ENCODE assay signal across 24 mouse cellular contexts in genomic region chr5:134992566-134992965, GRCm38 (mm10). TPM values are rescaled to one million over a fixed set of nuclear protein-coding genes. Genes with fewer than 3 reads are reported as not detected.
DNase-seq lines count a peak whose midpoint lies in the region; ATAC-seq and TF ChIP-seq lines count a peak whose summit lies in the region.
"Had no signal": no experiment of that assay in that cellular context is flagged by ENCODE, and none has a peak within 500 bp of the region (broad histone marks: within the 10 kb centered on the region; RNA-seq: fewer than 3 reads in every experiment).

No protein-coding gene starts in this region.

- H3K79me2 ChIP-seq in liver, adult 2 months (ENCODE audit: control insufficient read depth, insufficient read depth, low read length): peaks cover 5% of the 10 kb centered on the region; the same call in 1 of the 2 replicates

- WGBS in liver, adult 2 months: 21% methylated on average over 5 of the region's 5 CpGs
- WGBS in liver, embryonic 11.5 days: 80% methylated on average over 5 of the region's 5 CpGs

- no peak for ATAC-seq in liver, embryonic 11.5 days (replicated peaks; ENCODE audit: low FRiP score)
- no peak for ATAC-seq in megakaryocyte-erythroid progenitor cell, adult 5-6 weeks (replicated peaks; ENCODE audit: low FRiP score, low TSS enrichment, poor library complexity, severe bottlenecking)
- ATAC-seq: forebrain, embryonic 13.5 days; intestine, embryonic 16.5 days had no signal

- H3K36me3 ChIP-seq in liver, adult 2 months (ENCODE audit: control insufficient read depth, insufficient read depth, low read length): no peaks in the 10 kb centered on the region
- H3K36me3 ChIP-seq in liver, embryonic 11.5 days (ENCODE audit: control insufficient read depth, insufficient read depth, low read length): no peaks in the 10 kb centered on the region
- H3K36me3 ChIP-seq: embryonic facial prominence, embryonic 12.5 days; hindbrain, embryonic 15.5 days; limb, embryonic 13.5 days; midbrain, embryonic 10.5 days had no signal

- peak overlapping the region; percentile 56 for H3K27ac ChIP-seq in liver, adult 2 months (replicated peaks; ENCODE audit: insufficient read depth, low read depth, low read length)
- H3K27ac ChIP-seq in liver, embryonic 11.5 days (ENCODE audit: low read depth, low read length): no peak overlapping the region
- H3K27ac ChIP-seq: embryonic facial prominence, embryonic 12.5 days; forebrain, embryonic 13.5 days; hindbrain, embryonic 15.5 days; limb, embryonic 13.5 days; midbrain, embryonic 10.5 days had no signal

- H3K4me3 ChIP-seq in liver, adult 2 months (ENCODE audit: insufficient read depth, low read depth, low read length): no peak overlapping the region
- no peak overlapping the region for H3K4me3 ChIP-seq in liver, embryonic 11.5 days (ENCODE audit: low read depth, low read length)
- H3K4me3 ChIP-seq: embryonic facial prominence, embryonic 12.5 days; erythroblast, embryonic 14.5 days; forebrain, embryonic 13.5 days; hindbrain, embryonic 15.5 days; limb, embryonic 13.5 days; midbrain, embryonic 10.5 days had no signal

- DNase-seq in liver, adult 2 months (ENCODE audit: extremely low read depth, low read depth, low spot score): peak; percentile 99
- DNase-seq in liver, embryonic 11.5 days (ENCODE audit: low spot score): no peak
- peak; percentile 52 for DNase-seq in adrenal gland, postnatal 14 days
- peak; percentile 40 to 61 for DNase-seq in adrenal gland, postnatal 36 days
- DNase-seq in lung, postnatal 36 days: peak; percentile 64
- no peak for DNase-seq in heart, postnatal 4 days
- DNase-seq: cerebellum, adult 9-10 months; gastrocnemius, postnatal 10 days; heart, adult 18-20 months; heart, postnatal 36 days; kidney, postnatal 10 days; right cerebral cortex, adult 18-20 months had no signal

- no peak for TF ChIP-seq CTCF in liver, adult 2 months (IDR thresholded peaks at IDR 0.05; ENCODE audit: low read depth, low read length)

- no peak overlapping the region for H3K9ac ChIP-seq in liver, adult 2 months (ENCODE audit: low read depth, low read length)
- no peak overlapping the region for H3K9ac ChIP-seq in liver, embryonic 11.5 days (ENCODE audit: low read depth, low read length)
- H3K9ac ChIP-seq: embryonic facial prominence, embryonic 12.5 days; forebrain, embryonic 13.5 days; hindbrain, embryonic 15.5 days; limb, embryonic 13.5 days had no signal

- H3K4me1 ChIP-seq in liver, adult 2 months (ENCODE audit: control insufficient read depth, insufficient read depth, low read length): peaks cover 9% of the 10 kb centered on the region; the same call in 1 of the 2 replicates
- H3K4me1 ChIP-seq in liver, embryonic 11.5 days (replicated peaks; ENCODE audit: control insufficient read depth, insufficient read depth, low read length): no peaks in the 10 kb centered on the region
- H3K4me1 ChIP-seq: embryonic facial prominence, embryonic 12.5 days; forebrain, embryonic 13.5 days; hindbrain, embryonic 15.5 days; midbrain, embryonic 10.5 days had no signal

- no peaks in the 10 kb centered on the region for H3K9me3 ChIP-seq in liver, embryonic 11.5 days (ENCODE audit: control insufficient read depth, low read length)
- H3K9me3 ChIP-seq: embryonic facial prominence, embryonic 12.5 days; forebrain, embryonic 13.5 days; hindbrain, embryonic 15.5 days; limb, embryonic 13.5 days; midbrain, embryonic 10.5 days had no signal

- no peaks in the 10 kb centered on the region for H3K27me3 ChIP-seq in liver, adult 2 months (ENCODE audit: control insufficient read depth, insufficient read depth, low read length)
- H3K27me3 ChIP-seq in liver, embryonic 11.5 days (replicated peaks; ENCODE audit: control insufficient read depth, insufficient read depth, low read length): peaks cover 26% of the 10 kb centered on the region

- no peak for TF ChIP-seq POLR2A in liver, adult 2 months (IDR thresholded peaks at IDR 0.05; ENCODE audit: extremely low read depth, insufficient read depth, low read length)

- H3K4me2 ChIP-seq in liver, embryonic 11.5 days: no peak overlapping the region
- H3K4me2 ChIP-seq: embryonic facial prominence, embryonic 12.5 days; forebrain, embryonic 13.5 days; hindbrain, embryonic 15.5 days; limb, embryonic 13.5 days had no signal

RNA-seq across cellular contexts. Expression of gene Cldn3, which starts 6.6 kb away (rescaled TPM):
- 49.9 and 86.6 TPM in 2 replicates for total RNA-seq in liver, adult 2 months (2014; rRNA removed)
- 290 and 291 TPM in 2 replicates for polyA plus RNA-seq in liver, adult 2 months (2012; rRNA removed)
- 2.0 and 2.2 TPM in 2 replicates for polyA plus RNA-seq in liver, embryonic 11.5 days (2014; fragmentation: Nextera tagmentation; extraction: Ambion mirVana)
- total RNA-seq in adrenal gland, postnatal 14 days (2021): 0.90 and 9.0 TPM in 2 replicates
- under 1 TPM in 1 of 2 experiments, not detected in 1; 0.43 TPM for total RNA-seq in adrenal gland, postnatal 36 days (2021)
- under 1 TPM; 0.71 to 0.77 TPM for total RNA-seq in heart, postnatal 4 days (2021)
- total RNA-seq in megakaryocyte-erythroid progenitor cell, adult 5-6 weeks (2014; fragmentation: Nextera tagmentation): not detected in 2 replicates
- not detected in 2 replicates for total RNA-seq in megakaryocyte-erythroid progenitor cell, adult 5-6 weeks (2017)
- total RNA-seq: gastrocnemius, postnatal 10 days; monocyte, adult 5-6 weeks had no signal

RNA-seq across cellular contexts. Expression of gene Abhd11, which starts 16.4 kb away (rescaled TPM):
- total RNA-seq in liver, adult 2 months (2014; rRNA removed): 35.9 and 38.1 TPM in 2 replicates
- 77.6 and 78.8 TPM in 2 replicates for polyA plus RNA-seq in liver, adult 2 months (2012; rRNA removed)
- 64.9 and 71.1 TPM in 2 replicates for polyA plus RNA-seq in liver, embryonic 11.5 days (2014; fragmentation: Nextera tagmentation; extraction: Ambion mirVana)
- 66.7 and 68.5 TPM in 2 replicates for total RNA-seq in adrenal gland, postnatal 14 days (2021)
- total RNA-seq in adrenal gland, postnatal 36 days (2021): 10 to 100 TPM; 45.4 to 55.3 TPM
- 10 to 100 TPM; 55.0 to 59.6 TPM for total RNA-seq in heart, postnatal 4 days (2021)
- 55.8 and 82.2 TPM in 2 replicates for total RNA-seq in megakaryocyte-erythroid progenitor cell, adult 5-6 weeks (2014; fragmentation: Nextera tagmentation)
- 36.9 and 46.7 TPM in 2 replicates for total RNA-seq in megakaryocyte-erythroid progenitor cell, adult 5-6 weeks (2017)

RNA-seq across cellular contexts. Expression of gene Stx1a, which starts 30.7 kb away (rescaled TPM):
- 0.09 and 0.13 TPM in 2 replicates for total RNA-seq in liver, adult 2 months (2014; rRNA removed)
- 1.1 and 1.3 TPM in 2 replicates for polyA plus RNA-seq in liver, adult 2 months (2012; rRNA removed)
- polyA plus RNA-seq in liver, embryonic 11.5 days (2014; fragmentation: Nextera tagmentation; extraction: Ambion mirVana): 6.2 and 6.4 TPM in 2 replicates
- total RNA-seq in adrenal gland, postnatal 14 days (2021): 5.9 and 10.9 TPM in 2 replicates
- 1 to 10 TPM; 6.8 to 7.7 TPM for total RNA-seq in adrenal gland, postnatal 36 days (2021)
- total RNA-seq in heart, postnatal 4 days (2021): 1 to 10 TPM; 5.6 to 6.0 TPM
- 0.17 and 0.98 TPM in 2 replicates for total RNA-seq in megakaryocyte-erythroid progenitor cell, adult 5-6 weeks (2014; fragmentation: Nextera tagmentation)
- not detected in 2 replicates for total RNA-seq in megakaryocyte-erythroid progenitor cell, adult 5-6 weeks (2017)

RNA-seq across cellular contexts. Expression of gene Cldn4, which starts 45.8 kb away (rescaled TPM):
- total RNA-seq in liver, adult 2 months (2014; rRNA removed): 0.09 and 0.13 TPM in 2 replicates
- polyA plus RNA-seq in liver, adult 2 months (2012; rRNA removed): 0.09 and 0.36 TPM in 2 replicates
- polyA plus RNA-seq in liver, embryonic 11.5 days (2014; fragmentation: Nextera tagmentation; extraction: Ambion mirVana): 3.1 and 3.7 TPM in 2 replicates
- total RNA-seq in adrenal gland, postnatal 14 days (2021): not detected in 2 replicates
- total RNA-seq in adrenal gland, postnatal 36 days (2021): not detected
- total RNA-seq in heart, postnatal 4 days (2021): under 1 TPM in 1 of 2 experiments, not detected in 1; 0.14 TPM
- not detected in 2 replicates for total RNA-seq in megakaryocyte-erythroid progenitor cell, adult 5-6 weeks (2014; fragmentation: Nextera tagmentation)
- total RNA-seq in megakaryocyte-erythroid progenitor cell, adult 5-6 weeks (2017): not detected in 2 replicates
- total RNA-seq: gastrocnemius, postnatal 10 days; heart, postnatal 36 days; layer of hippocampus, adult 18-20 months; layer of hippocampus, postnatal 25 days; left cerebral cortex, postnatal 10 days; monocyte, adult 5-6 weeks had no signal
- polyA plus RNA-seq: erythroblast, embryonic 14.5 days; forebrain, embryonic 13.5 days had no signal

Comparison
In these comparisons a context has a peak if more than half of its experiments do, and no peak if none do; other contexts are left out.
1. DNase-seq: peak in liver, adult 2 months (single experiment), adrenal gland, postnatal 14 days (single experiment), adrenal gland, postnatal 36 days (2 of 2) and lung, postnatal 36 days (single experiment); none in liver, embryonic 11.5 days (single experiment) and heart, postnatal 4 days (single experiment).